Mouse (Mus musculus): ENCODE data around the gene Shtn1. TPM values are rescaled to one million over a fixed set of nuclear protein-coding genes. Genes with fewer than 3 reads are reported as not detected.

Gene Shtn1
- 4.1 and 4.7 TPM in 2 replicates for polyA plus RNA-seq (2016; fragmentation: Nextera tagmentation; extraction: Ambion mirVana)

DNA sequence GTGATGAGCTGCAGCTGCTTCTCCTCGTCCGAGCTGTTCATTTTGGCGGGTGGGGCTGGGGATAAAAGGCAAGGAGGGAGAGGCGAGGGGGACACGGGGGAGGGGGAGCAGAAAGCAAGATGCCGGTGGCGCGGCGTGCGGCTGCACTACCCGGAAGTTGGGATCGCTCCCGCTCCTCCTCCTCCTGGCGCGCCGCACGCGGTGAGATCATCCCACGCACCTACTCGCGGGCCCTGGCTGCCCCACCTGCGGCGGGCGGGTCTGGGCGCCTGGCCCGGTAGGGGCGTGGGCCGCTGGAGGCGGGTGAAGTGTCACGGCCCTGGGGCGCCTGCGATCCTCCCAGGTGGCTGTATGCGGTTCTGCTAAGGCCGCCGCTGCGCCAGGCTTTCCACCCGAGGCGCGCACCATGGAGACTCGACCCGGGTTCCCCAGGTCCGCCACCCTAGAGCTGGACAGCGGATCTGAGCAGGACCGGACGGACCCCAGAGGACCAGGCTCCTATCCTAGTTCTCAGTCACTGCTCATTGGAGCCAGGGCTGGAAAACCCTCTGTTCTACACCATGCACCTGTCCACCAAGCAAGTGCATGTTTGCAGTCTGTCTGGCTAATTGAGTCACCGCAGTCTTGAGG lies at the start of gene Shtn1:
Gene Shtn1, minus strand, starts transcription at position 629 of the 630 bp plus-strand sequence.
- H3K27ac ChIP-seq = peak within 1 kb of the TSS; percentile 77
- no peaks in the 10 kb centered on the region for H3K9me3 ChIP-seq
- H3K4me3 ChIP-seq = peak within 1 kb of the TSS; percentile 68
- peak; percentile 39 for DNase-seq (ENCODE audit: extremely low spot score, low spot score)
- H3K27me3 ChIP-seq (ENCODE audit: poor library complexity, severe bottlenecking) = peaks cover 76% of the 10 kb centered on the region
- peaks cover 22% of the 10 kb centered on the region for H3K4me1 ChIP-seq
- under 1% methylated on average over 45 of the region's 46 CpGs for WGBS
- H3K36me3 ChIP-seq (replicated peaks) = no peaks in the 10 kb centered on the region

GRCm38 (mm10) chr19:59114152-59114551 lies 38.3 kb upstream of the Shtn1 start:
- 79% methylated on average over 4 of the region's 4 CpGs for WGBS
- Histone ChIP-seq H3K4me1 (peaks cover 14% of the 10 kb centered on the region), H3K9me3 (no peaks in the 10 kb centered on the region), H3K36me3 (replicated peaks) (no peaks in the 10 kb centered on the region), H3K27ac (no peak overlapping the region), H3K4me3 (no peak overlapping the region), H3K27me3 (ENCODE audit: poor library complexity, severe bottlenecking) (peaks cover 42% of the 10 kb centered on the region)
- no peak for DNase-seq (ENCODE audit: extremely low spot score, low spot score)

GRCm38 (mm10) chr19:59109937-59110336 lies 34.0 kb upstream of the Shtn1 start:
- Histone ChIP-seq H3K4me1 (peaks cover 14% of the 10 kb centered on the region), H3K9me3 (no peaks in the 10 kb centered on the region), H3K27ac (no peak overlapping the region), H3K36me3 (replicated peaks) (no peaks in the 10 kb centered on the region), H3K4me3 (no peak overlapping the region), H3K27me3 (ENCODE audit: poor library complexity, severe bottlenecking) (peaks cover 31% of the 10 kb centered on the region)
- DNase-seq (ENCODE audit: extremely low spot score, low spot score) = no peak
- 68% methylated on average over 1 of the region's 1 CpGs for WGBS

DNA sequence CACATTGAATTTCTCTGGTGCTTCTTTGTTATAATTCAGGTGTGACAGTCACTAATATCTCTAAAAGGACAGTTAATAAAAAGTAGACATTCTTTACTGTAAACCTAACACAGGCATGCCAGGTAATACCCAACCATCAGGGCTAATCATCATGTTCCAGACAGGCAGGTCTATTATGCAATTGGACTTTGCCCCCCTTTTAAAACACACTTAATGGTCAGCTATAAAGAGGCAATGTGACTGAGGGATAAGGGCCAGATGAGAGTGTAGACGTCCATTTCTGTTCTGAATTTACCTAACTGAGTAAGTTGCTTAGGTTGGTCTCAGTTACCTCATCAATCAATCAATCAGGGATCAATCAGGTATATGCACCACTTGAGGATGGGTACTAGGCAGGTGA lies 22.4 kb upstream of the Shtn1 start:
- H3K4me3 ChIP-seq = no peak overlapping the region
- WGBS = 73% methylated on average over 1 of the region's 1 CpGs
- no peak for DNase-seq (ENCODE audit: extremely low spot score, low spot score)
- peaks cover 6% of the 10 kb centered on the region for H3K27me3 ChIP-seq (ENCODE audit: poor library complexity, severe bottlenecking)
- H3K36me3 ChIP-seq (replicated peaks) = no peaks in the 10 kb centered on the region
- no peak overlapping the region for H3K27ac ChIP-seq
- peaks cover 3% of the 10 kb centered on the region; the same call in 1 of the 2 replicates for H3K4me1 ChIP-seq
- peaks cover 4% of the 10 kb centered on the region; the same call in 1 of the 2 replicates for H3K9me3 ChIP-seq

GRCm38 (mm10) chr19:59092295-59092694 lies 16.4 kb upstream of the Shtn1 start:
- Histone ChIP-seq H3K36me3 (replicated peaks) (no peaks in the 10 kb centered on the region), H3K9me3 (no peaks in the 10 kb centered on the region), H3K27ac (no peak overlapping the region), H3K27me3 (ENCODE audit: poor library complexity, severe bottlenecking) (peaks cover 6% of the 10 kb centered on the region), H3K4me1 (no peaks in the 10 kb centered on the region), H3K4me3 (no peak overlapping the region)
- 88% methylated on average over 7 of the region's 7 CpGs for WGBS
- DNase-seq (ENCODE audit: extremely low spot score, low spot score) = no peak

DNA sequence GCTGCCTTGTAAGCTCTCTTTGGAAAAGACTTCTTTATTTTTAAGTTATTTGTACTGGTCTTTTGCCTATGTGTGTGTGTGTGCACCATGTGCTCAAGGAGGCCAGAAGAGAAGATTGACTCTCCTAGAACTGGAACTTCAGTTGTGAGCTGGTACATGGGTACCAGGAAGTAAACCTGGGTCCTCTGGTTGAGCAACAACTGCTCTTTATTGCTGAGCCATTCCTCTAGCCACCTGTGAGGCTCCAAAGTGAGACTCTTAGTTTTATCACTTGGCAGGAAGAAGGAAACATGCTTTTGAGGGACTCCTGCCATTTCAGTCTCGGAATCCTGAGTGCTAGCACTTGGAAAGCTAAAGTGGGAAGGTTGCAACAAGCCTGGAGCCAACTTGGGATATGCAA lies 14.4 kb upstream of the Shtn1 start:
- WGBS = 80% methylated on average over 1 of the region's 1 CpGs
- no peak for DNase-seq (ENCODE audit: extremely low spot score, low spot score)
- no peaks in the 10 kb centered on the region for H3K36me3 ChIP-seq (replicated peaks)
- H3K27ac ChIP-seq = no peak overlapping the region
- H3K27me3 ChIP-seq (ENCODE audit: poor library complexity, severe bottlenecking) = no peaks in the 10 kb centered on the region
- H3K4me1 ChIP-seq = no peaks in the 10 kb centered on the region
- no peak overlapping the region for H3K4me3 ChIP-seq
- no peaks in the 10 kb centered on the region; the same call in 1 of the 2 replicates for H3K9me3 ChIP-seq

GRCm38 (mm10) chr19:59084296-59084695 lies 8.4 kb upstream of the Shtn1 start:
- no peaks in the 10 kb centered on the region for H3K36me3 ChIP-seq (replicated peaks)
- no peak overlapping the region for H3K4me3 ChIP-seq
- H3K27ac ChIP-seq = no peak overlapping the region
- H3K27me3 ChIP-seq (ENCODE audit: poor library complexity, severe bottlenecking) = peaks cover 8% of the 10 kb centered on the region; the same call in 1 of the 2 replicates
- no peaks in the 10 kb centered on the region for H3K4me1 ChIP-seq
- no peak for DNase-seq (ENCODE audit: extremely low spot score, low spot score)
- 65% methylated on average over 4 of the region's 4 CpGs for whole genome bisulfite sequencing
- H3K9me3 ChIP-seq = no peaks in the 10 kb centered on the region; the same call in 1 of the 2 replicates

- WGBS = 12% methylated on average over 5 of the region's 5 CpGs
These were observed 231 bp upstream of the Shtn1 start for GRCm38 (mm10) chr19:59076131-59076530.

DNA sequence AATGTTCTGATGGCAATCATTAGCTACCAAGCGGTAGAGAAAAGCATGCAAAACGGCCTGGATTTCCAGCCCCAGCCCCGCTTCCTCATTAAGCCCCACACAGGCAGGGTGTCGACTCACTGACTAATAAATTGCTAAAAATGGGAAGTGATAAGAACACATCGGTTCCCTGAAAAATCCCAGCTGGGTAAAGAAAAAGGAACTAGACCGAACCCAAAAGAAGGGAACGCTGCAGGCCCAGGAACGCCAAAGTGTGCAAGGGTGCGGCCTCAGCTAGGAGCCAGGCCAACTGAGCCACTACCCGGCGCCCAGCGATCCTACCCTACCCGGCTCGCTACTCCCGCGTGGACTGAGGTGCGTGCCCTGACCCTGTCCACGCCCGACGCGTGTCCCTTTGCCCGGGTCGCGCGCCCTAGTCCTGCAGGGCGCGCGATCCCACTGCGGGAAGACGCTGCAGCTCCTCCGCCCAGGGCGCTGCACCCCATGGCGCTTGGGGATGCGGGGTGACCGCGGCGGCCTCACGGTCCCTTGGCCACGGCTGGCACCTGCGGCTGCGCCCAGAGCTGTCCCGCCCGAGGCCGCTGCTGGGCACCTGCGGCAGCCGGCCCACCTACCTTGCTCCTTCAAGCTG lies 944 bp downstream of the Shtn1 start:
- H3K27me3 ChIP-seq (ENCODE audit: poor library complexity, severe bottlenecking) = peaks cover 76% of the 10 kb centered on the region

More at GRCm38 (mm10) chr19:59076131-59076530, 231 bp upstream of the Shtn1 start:
- peak overlapping the region; percentile 68 for H3K4me3 ChIP-seq
- peaks cover 22% of the 10 kb centered on the region for H3K4me1 ChIP-seq
- peaks cover 76% of the 10 kb centered on the region for H3K27me3 ChIP-seq (ENCODE audit: poor library complexity, severe bottlenecking)
- DNase-seq (ENCODE audit: extremely low spot score, low spot score) = no peak
- no peaks in the 10 kb centered on the region for H3K9me3 ChIP-seq
- H3K36me3 ChIP-seq (replicated peaks) = no peaks in the 10 kb centered on the region
- H3K27ac ChIP-seq = no peak overlapping the region

DNA sequence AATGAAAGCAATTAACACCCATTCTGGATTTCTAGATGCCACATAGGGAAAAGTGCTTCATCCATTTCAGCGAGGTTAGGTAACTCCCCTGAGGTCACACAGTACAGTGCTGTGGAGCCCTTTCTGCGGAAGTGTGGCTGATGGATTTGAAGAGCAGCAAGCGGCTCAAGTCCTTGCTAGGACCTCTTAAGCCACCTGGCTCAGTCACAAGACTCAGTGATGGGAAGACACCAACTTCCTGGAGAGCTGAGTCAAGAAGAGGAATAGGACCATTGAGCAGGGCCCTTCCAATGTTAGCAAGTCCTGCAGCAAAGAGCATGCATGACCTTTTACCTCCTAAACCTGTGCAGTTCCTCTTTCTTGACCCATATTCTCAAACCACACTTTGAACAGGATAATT lies 1.5 kb downstream of the Shtn1 start:
- H3K27ac ChIP-seq = no peak overlapping the region
- H3K36me3 ChIP-seq (replicated peaks) = no peaks in the 10 kb centered on the region
- H3K4me1 ChIP-seq = peaks cover 22% of the 10 kb centered on the region
- no peaks in the 10 kb centered on the region for H3K9me3 ChIP-seq
- peaks cover 76% of the 10 kb centered on the region for H3K27me3 ChIP-seq (ENCODE audit: poor library complexity, severe bottlenecking)
- WGBS = 53% methylated on average over 3 of the region's 3 CpGs
- peak overlapping the region; percentile 68 for H3K4me3 ChIP-seq
- no peak for DNase-seq (ENCODE audit: extremely low spot score, low spot score)

More for the DNA sequence above, 944 bp downstream of the Shtn1 start:
- H3K4me3 ChIP-seq = peak overlapping the region; percentile 68
- DNase-seq (ENCODE audit: extremely low spot score, low spot score) = peak; percentile 30
- H3K27ac ChIP-seq = peak overlapping the region; percentile 77
- peaks cover 22% of the 10 kb centered on the region for H3K4me1 ChIP-seq
- WGBS = 2% methylated on average over 46 of the region's 46 CpGs
- no peaks in the 10 kb centered on the region for H3K9me3 ChIP-seq
- H3K36me3 ChIP-seq (replicated peaks) = no peaks in the 10 kb centered on the region

GRCm38 (mm10) chr19:59073006-59073405 lies 2.9 kb downstream of the Shtn1 start:
- Histone ChIP-seq H3K27ac (no peak overlapping the region), H3K4me1 (peaks cover 22% of the 10 kb centered on the region), H3K27me3 (ENCODE audit: poor library complexity, severe bottlenecking) (peaks cover 68% of the 10 kb centered on the region), H3K4me3 (no peak overlapping the region), H3K9me3 (no peaks in the 10 kb centered on the region), H3K36me3 (replicated peaks) (no peaks in the 10 kb centered on the region)
- no peak for DNase-seq (ENCODE audit: extremely low spot score, low spot score)
- 90% methylated on average over 6 of the region's 6 CpGs for WGBS

GRCm38 (mm10) chr19:59071979-59072378 lies 3.9 kb downstream of the Shtn1 start:
- peaks cover 22% of the 10 kb centered on the region for H3K4me1 ChIP-seq
- H3K27ac ChIP-seq = no peak overlapping the region
- DNase-seq (ENCODE audit: extremely low spot score, low spot score) = no peak
- H3K36me3 ChIP-seq (replicated peaks) = no peaks in the 10 kb centered on the region
- no peak overlapping the region for H3K4me3 ChIP-seq
- H3K27me3 ChIP-seq (ENCODE audit: poor library complexity, severe bottlenecking) = peaks cover 57% of the 10 kb centered on the region
- H3K9me3 ChIP-seq = no peaks in the 10 kb centered on the region
- 92% methylated on average over 2 of the region's 2 CpGs for WGBS

DNA sequence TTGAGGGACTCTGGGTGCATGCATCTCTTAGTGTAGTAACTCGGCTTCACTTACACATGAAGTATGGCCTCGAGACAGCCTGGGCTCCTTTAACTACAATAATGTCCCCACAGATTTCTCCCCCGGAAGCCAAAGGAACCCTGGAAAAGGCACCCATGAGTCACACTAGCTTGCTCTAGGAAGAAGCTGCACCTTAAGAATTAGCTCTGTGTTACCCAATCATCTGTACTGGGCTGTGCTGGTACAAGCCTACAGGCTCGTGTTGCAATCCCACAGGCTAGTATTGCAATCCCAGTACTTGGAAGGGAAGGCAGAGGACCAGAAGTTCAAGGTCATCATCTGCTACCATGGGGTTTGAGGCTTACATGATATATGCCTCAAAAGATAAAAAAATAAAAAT lies 4.5 kb downstream of the Shtn1 start:
- Histone ChIP-seq H3K36me3 (replicated peaks) (no peaks in the 10 kb centered on the region), H3K4me3 (no peak overlapping the region), H3K4me1 (peaks cover 22% of the 10 kb centered on the region), H3K27ac (no peak overlapping the region), H3K9me3 (no peaks in the 10 kb centered on the region), H3K27me3 (ENCODE audit: poor library complexity, severe bottlenecking) (peaks cover 52% of the 10 kb centered on the region)
- DNase-seq (ENCODE audit: extremely low spot score, low spot score) = no peak
- 88% methylated on average over 4 of the region's 4 CpGs for WGBS

Data from forebrain, embryonic 10.5 days (tissue).